ENCODE assay signal across 8 mouse cellular contexts in the genomic region with DNA sequence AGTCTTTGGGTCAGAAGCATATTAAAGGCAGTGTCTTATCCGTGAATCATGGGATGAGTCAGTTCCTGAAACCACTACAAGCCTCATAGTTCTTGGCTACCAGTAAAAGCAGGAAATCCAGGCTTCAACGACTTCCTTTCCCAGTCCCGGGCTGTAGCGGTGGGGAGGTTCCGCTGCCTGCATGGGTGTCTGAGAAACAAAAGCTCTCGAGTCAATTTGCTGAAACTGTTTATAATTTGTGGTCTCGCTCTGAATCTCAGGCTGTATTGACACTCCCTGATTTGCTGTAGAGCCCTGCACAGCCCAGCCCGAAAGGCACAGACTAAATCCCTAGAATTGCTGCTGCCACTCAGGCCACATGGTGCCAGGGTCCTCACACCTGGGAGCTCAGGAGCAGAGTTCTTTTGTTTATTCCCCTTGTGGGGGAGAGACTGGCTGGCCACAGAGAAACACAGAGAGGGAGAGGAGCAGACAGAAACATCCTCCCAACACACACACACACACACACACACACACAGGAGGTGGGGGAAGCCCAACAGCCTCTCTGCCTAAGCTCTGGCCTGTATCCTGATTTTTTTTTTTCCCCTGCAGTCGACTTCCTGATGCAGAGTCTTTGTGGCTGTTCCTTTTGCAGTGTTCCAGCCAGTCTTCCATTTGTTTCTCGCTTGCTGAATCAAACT. TPM values are rescaled to one million over a fixed set of nuclear protein-coding genes. Genes with fewer than 3 reads are reported as not detected.
DNase-seq lines count a peak whose midpoint lies in the region; ATAC-seq and TF ChIP-seq lines count a peak whose summit lies in the region.

No protein-coding gene starts in this region.

- no peak overlapping the region for H3K4me3 ChIP-seq in ES-Bruce4 (ENCODE audit: low read depth, low read length)
- no peak overlapping the region for H3K4me3 ChIP-seq in hindbrain, embryonic 16.5 days (ENCODE audit: low read length)
- no peak overlapping the region for H3K4me3 ChIP-seq in liver, embryonic 12.5 days
- H3K4me3 ChIP-seq in olfactory bulb, adult 2 months (ENCODE audit: insufficient read depth, low read depth, low read length) = 0 out of 2 replicates have a peak overlapping the region, but pooled peaks have one; percentile 2

- H3K27me3 ChIP-seq in ES-Bruce4 (ENCODE audit: control insufficient read depth, insufficient read depth, low read length, poor library complexity, severe bottlenecking) = no peaks in the 10 kb centered on the region
- H3K27me3 ChIP-seq in hindbrain, embryonic 16.5 days (replicated peaks; ENCODE audit: control insufficient read depth, insufficient read depth, low read length) = no peaks in the 10 kb centered on the region
- peaks cover 56% of the 10 kb centered on the region for H3K27me3 ChIP-seq in liver, embryonic 12.5 days (replicated peaks)

- peak; percentile 82 for ATAC-seq in hindbrain, embryonic 16.5 days
- ATAC-seq in liver, embryonic 12.5 days = no peak
- ATAC-seq in monocyte, adult 5-6 weeks (replicated peaks; ENCODE audit: insufficient number of reproducible peaks, low FRiP score, low TSS enrichment, poor library complexity, severe bottlenecking) = no peak
- ATAC-seq in inflammation-experienced regulatory T-cells, adult 6 months = no peak

- H3K36me3 ChIP-seq in ES-Bruce4 (ENCODE audit: control insufficient read depth, insufficient read depth, low read length, poor library complexity, severe bottlenecking) = no peaks in the 10 kb centered on the region
- no peaks in the 10 kb centered on the region for H3K36me3 ChIP-seq in hindbrain, embryonic 16.5 days (ENCODE audit: control insufficient read depth, insufficient read depth, low read length)
- no peaks in the 10 kb centered on the region for H3K36me3 ChIP-seq in liver, embryonic 12.5 days

- no peak for TF ChIP-seq EP300 in ES-Bruce4 (IDR thresholded peaks at IDR 0.05; ENCODE audit: insufficient read depth, low read depth, low read length)

- H3K9ac ChIP-seq in ES-Bruce4 (ENCODE audit: low read depth, poor library complexity, severe bottlenecking) = peak overlapping the region; percentile 24; the same call in 1 of the 2 replicates
- no peak overlapping the region; the same call in 1 of the 2 replicates for H3K9ac ChIP-seq in hindbrain, embryonic 16.5 days (ENCODE audit: low read depth, low read length)
- no peak overlapping the region for H3K9ac ChIP-seq in liver, embryonic 12.5 days

- H3K4me2 ChIP-seq in hindbrain, embryonic 16.5 days (ENCODE audit: low read length) = peak overlapping the region; percentile 13
- H3K4me2 ChIP-seq in liver, embryonic 12.5 days = no peak overlapping the region

- H3K9me3 ChIP-seq in ES-Bruce4 (replicated peaks; ENCODE audit: control insufficient read depth, insufficient read depth, low read length, poor library complexity, severe bottlenecking) = no peaks in the 10 kb centered on the region
- H3K9me3 ChIP-seq in hindbrain, embryonic 16.5 days (ENCODE audit: control insufficient read depth, low read length) = no peaks in the 10 kb centered on the region
- no peaks in the 10 kb centered on the region for H3K9me3 ChIP-seq in liver, embryonic 12.5 days (replicated peaks)

- peaks cover 13% of the 10 kb centered on the region for H3K4me1 ChIP-seq in ES-Bruce4 (ENCODE audit: control insufficient read depth, insufficient read depth, low read length)
- H3K4me1 ChIP-seq in hindbrain, embryonic 16.5 days (ENCODE audit: control insufficient read depth, insufficient read depth, low read depth, low read length) = peaks cover 23% of the 10 kb centered on the region
- H3K4me1 ChIP-seq in liver, embryonic 12.5 days = peaks cover 23% of the 10 kb centered on the region
- H3K4me1 ChIP-seq in olfactory bulb, adult 2 months (ENCODE audit: control insufficient read depth, insufficient read depth, low read length) = peaks cover 12% of the 10 kb centered on the region

- intact Hi-C loops in gastrocnemius, postnatal 14 days (cut with DNase I; ENCODE audit: low total_unique reads) = no loop called here

- H3K27ac ChIP-seq in ES-Bruce4 (ENCODE audit: insufficient read depth, low read length) = peak overlapping the region; percentile 41
- peak overlapping the region; percentile 55 for H3K27ac ChIP-seq in hindbrain, embryonic 16.5 days (ENCODE audit: low read depth, low read length)
- H3K27ac ChIP-seq in liver, embryonic 12.5 days = peak overlapping the region; percentile 25; the same call in 1 of the 2 replicates
- peak overlapping the region; percentile 68 for H3K27ac ChIP-seq in olfactory bulb, adult 2 months (ENCODE audit: insufficient read depth, low read depth, low read length)

- no peak for TF ChIP-seq CTCF in ES-Bruce4 (IDR thresholded peaks at IDR 0.05; ENCODE audit: low read depth, low read length)
- no peak for TF ChIP-seq CTCF in olfactory bulb, adult 2 months (IDR thresholded peaks at IDR 0.05; ENCODE audit: insufficient read depth, low read depth, low read length)

- peak; percentile 75 for DNase-seq in adrenal gland, postnatal 14 days
- DNase-seq in gastrocnemius, postnatal 14 days = peak; percentile 66

- 15% methylated on average over 10 of the region's 10 CpGs for WGBS in hindbrain, embryonic 16.5 days
- 4% methylated on average over 10 of the region's 10 CpGs for WGBS in liver, embryonic 12.5 days (ENCODE audit: insufficient replicate concordance)
- 8% methylated on average over 10 of the region's 10 CpGs for WGBS in olfactory bulb, adult 2 months

- no peak for TF ChIP-seq POLR2A in ES-Bruce4 (IDR thresholded peaks at IDR 0.05; ENCODE audit: insufficient read depth, low read length)
- TF ChIP-seq POLR2A in olfactory bulb, adult 2 months (IDR thresholded peaks at IDR 0.05; ENCODE audit: insufficient read depth, low read depth, low read length) = no peak

RNA-seq across cellular contexts. Expression of a gene that starts 18.2 kb away (rescaled TPM):
- 210 and 214 TPM in 2 replicates for polyA plus RNA-seq in ES-Bruce4 (2011; ENCODE audit: insufficient read depth, insufficient read length, low read depth, missing spikeins)
- 73.3 and 106 TPM in 2 replicates for total RNA-seq in adrenal gland, postnatal 14 days (2021)
- 100 to 1,000 TPM; 106 to 120 TPM for total RNA-seq in gastrocnemius, postnatal 14 days (2021)
- 12.1 and 12.2 TPM in 2 replicates for polyA plus RNA-seq in hindbrain, embryonic 16.5 days (2015; fragmentation: Nextera tagmentation; extraction: Ambion mirVana)
- 4.7 and 5.2 TPM in 2 replicates for polyA plus RNA-seq in liver, embryonic 12.5 days (2016; fragmentation: Nextera tagmentation; extraction: Ambion mirVana)
- not detected in 2 replicates for polyA plus RNA-seq in olfactory bulb, adult 2 months (2012; ENCODE audit: insufficient read depth, insufficient read length, low replicate concordance, missing spikeins)
- total RNA-seq in monocyte, adult 5-6 weeks (2017) = not detected in 3 replicates
- under 1 TPM in 2 of 3 experiments, not detected in 1; 0.36 to 0.39 TPM for polyA plus RNA-seq in inflammation-experienced regulatory T-cells, adult 6 months (2017; shearing (Covaris generic))
